Mouse (Mus musculus): ENCODE data around the gene Bst2.

Gene Bst2

GRCm38 (mm10) chr8:71485142-71486135, 51.8 kb downstream of the Bst2 start, which contains the start of gene Ano8:
Gene Ano8 (minus strand): TSS chr8:71485963.
- DNase-seq (ENCODE audit: low spot score in 2 of 2): peak; percentile 88 to 90

GRCm38 (mm10) chr8:71484736-71485135, 52.5 kb downstream of the Bst2 start:
- no peak for DNase-seq (ENCODE audit: low spot score in 2 of 2)
